Mouse (Mus musculus): ENCODE data around the gene Saa2. TPM values are rescaled to one million over a fixed set of nuclear protein-coding genes. Genes with fewer than 3 reads are reported as not detected.

Gene Saa2
- polyA plus RNA-seq, 1 experiment from 2014 or later: not detected

- H3K4me3 ChIP-seq (replicated peaks; ENCODE audit: low read length): no peak overlapping the region
- no peak overlapping the region for H3K9ac ChIP-seq (ENCODE audit: low read length)
- no peak overlapping the region for H3K4me2 ChIP-seq (ENCODE audit: low read depth, low read length)
- no peak for ATAC-seq (ENCODE audit: insufficient read depth, low FRiP score)
- no peak overlapping the region for H3K27ac ChIP-seq (ENCODE audit: low read length)
- peaks cover 24% of the 10 kb centered on the region for H3K36me3 ChIP-seq (ENCODE audit: control insufficient read depth, insufficient read depth, low read length)
- no peaks in the 10 kb centered on the region for H3K9me3 ChIP-seq (replicated peaks; ENCODE audit: control insufficient read depth, low read length)
- peaks cover 3% of the 10 kb centered on the region; the same call in 1 of the 2 replicates for H3K4me1 ChIP-seq (ENCODE audit: control insufficient read depth, insufficient read depth, low read length)
- WGBS: 88% methylated on average over 5 of the region's 5 CpGs
- H3K27me3 ChIP-seq (ENCODE audit: control insufficient read depth, insufficient read depth, low read length): no peaks in the 10 kb centered on the region
These were observed 37.7 kb downstream of the Saa2 start for GRCm38 (mm10) chr7:46789177-46789849.

DNA sequence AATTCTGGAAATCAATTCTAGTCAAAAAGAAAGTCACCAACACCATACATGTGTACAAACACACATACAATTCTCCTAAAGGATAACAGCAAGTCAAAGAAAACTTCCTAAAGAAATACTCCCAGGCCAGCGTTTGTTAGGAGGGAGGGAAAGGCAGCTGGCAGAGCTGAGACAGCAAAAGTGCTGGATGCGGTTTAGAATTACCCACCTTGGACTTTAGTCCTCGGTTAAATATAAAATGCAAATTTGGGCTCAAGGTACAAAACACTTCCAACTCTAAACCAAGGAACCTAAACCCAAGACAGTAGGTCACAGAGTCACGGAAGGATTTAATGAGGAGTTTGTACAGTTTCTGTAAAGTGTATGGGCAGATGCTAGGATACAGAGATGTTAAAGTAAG lies 42.3 kb downstream of the Saa2 start:
- Histone ChIP-seq H3K9me3 (replicated peaks; ENCODE audit: control insufficient read depth, low read length) (no peaks in the 10 kb centered on the region), H3K36me3 (ENCODE audit: control insufficient read depth, insufficient read depth, low read length) (no peaks in the 10 kb centered on the region; the same call in 1 of the 2 replicates), H3K27ac (ENCODE audit: low read length) (no peak overlapping the region), H3K27me3 (ENCODE audit: control insufficient read depth, insufficient read depth, low read length) (no peaks in the 10 kb centered on the region), H3K4me3 (replicated peaks; ENCODE audit: low read length) (no peak overlapping the region), H3K4me1 (ENCODE audit: control insufficient read depth, insufficient read depth, low read length) (peaks cover 18% of the 10 kb centered on the region), H3K4me2 (ENCODE audit: low read depth, low read length) (no peak overlapping the region), H3K9ac (ENCODE audit: low read length) (no peak overlapping the region)
- ATAC-seq (ENCODE audit: insufficient read depth, low FRiP score): no peak
- WGBS: 83% methylated on average over 4 of the region's 4 CpGs

GRCm38 (mm10) chr7:46795287-46796205 lies 44.0 kb downstream of the Saa2 start, which contains the start of the genes Hps5 and Gtf2h1:
Gene Hps5 (minus strand): TSS chr7:46796064.
Gene Gtf2h1 (plus strand): TSS chr7:46796103.
- WGBS: under 1% methylated on average over 75 of the region's 75 CpGs
- H3K27me3 ChIP-seq (ENCODE audit: control insufficient read depth, insufficient read depth, low read length): no peaks in the 10 kb centered on the region

GRCm38 (mm10) chr7:46796206-46796679 lies 44.7 kb downstream of the Saa2 start:
- no peaks in the 10 kb centered on the region for H3K27me3 ChIP-seq (ENCODE audit: control insufficient read depth, insufficient read depth, low read length)
- WGBS: under 1% methylated on average over 27 of the region's 31 CpGs
- peak; percentile 4; the same call in 1 of the 2 replicates for ATAC-seq (ENCODE audit: insufficient read depth, low FRiP score)
- H3K4me3 ChIP-seq (replicated peaks; ENCODE audit: low read length): peak overlapping the region; percentile 86
- peak overlapping the region; percentile 90 for H3K4me2 ChIP-seq (ENCODE audit: low read depth, low read length)
- H3K36me3 ChIP-seq (ENCODE audit: control insufficient read depth, insufficient read depth, low read length): no peaks in the 10 kb centered on the region
- no peak overlapping the region for H3K27ac ChIP-seq (ENCODE audit: low read length)
- H3K9me3 ChIP-seq (replicated peaks; ENCODE audit: control insufficient read depth, low read length): no peaks in the 10 kb centered on the region
- H3K9ac ChIP-seq (ENCODE audit: low read length): peak overlapping the region; percentile 93
- H3K4me1 ChIP-seq (ENCODE audit: control insufficient read depth, insufficient read depth, low read length): peaks cover 18% of the 10 kb centered on the region

More at GRCm38 (mm10) chr7:46795287-46796205, 44.0 kb downstream of the Saa2 start, which contains the start of the genes Hps5 and Gtf2h1:
- Histone ChIP-seq H3K4me3 (replicated peaks; ENCODE audit: low read length) (peak within 1 kb of the TSS; percentile 86), H3K27ac (ENCODE audit: low read length) (peak within 1 kb of the TSS; percentile 91), H3K36me3 (ENCODE audit: control insufficient read depth, insufficient read depth, low read length) (no peaks in the 10 kb centered on the region; the same call in 1 of the 2 replicates), H3K4me2 (ENCODE audit: low read depth, low read length) (peak within 1 kb of the TSS; percentile 90), H3K9ac (ENCODE audit: low read length) (peak within 1 kb of the TSS; percentile 93), H3K9me3 (replicated peaks; ENCODE audit: control insufficient read depth, low read length) (no peaks in the 10 kb centered on the region), H3K4me1 (ENCODE audit: control insufficient read depth, insufficient read depth, low read length) (peaks cover 18% of the 10 kb centered on the region)
- peak; percentile 97 for ATAC-seq (ENCODE audit: insufficient read depth, low FRiP score)

DNA sequence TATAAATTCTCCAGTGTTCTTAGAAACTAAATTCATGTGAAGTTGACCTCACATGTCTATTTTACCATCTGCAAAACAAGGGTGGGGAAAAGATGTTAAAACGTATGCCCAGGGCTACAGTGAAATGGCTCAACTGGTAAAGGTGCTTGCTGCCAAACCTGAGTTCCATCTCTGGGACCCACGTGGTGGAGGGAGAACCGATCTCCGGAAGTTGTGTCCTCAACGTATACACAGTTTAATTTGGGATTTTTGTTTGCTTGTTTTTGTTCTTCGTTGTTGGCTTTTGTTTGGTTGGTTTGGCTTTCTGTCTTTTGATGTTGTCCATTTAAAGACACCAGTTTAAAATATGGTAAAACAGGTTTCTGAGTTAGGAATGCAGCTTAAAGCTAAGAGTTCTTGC lies 45.2 kb downstream of the Saa2 start:
- peak overlapping the region; percentile 93 for H3K9ac ChIP-seq (ENCODE audit: low read length)
- no peaks in the 10 kb centered on the region for H3K27me3 ChIP-seq (ENCODE audit: control insufficient read depth, insufficient read depth, low read length)
- no peak overlapping the region for H3K27ac ChIP-seq (ENCODE audit: low read length)
- ATAC-seq (ENCODE audit: insufficient read depth, low FRiP score): no peak
- no peaks in the 10 kb centered on the region for H3K9me3 ChIP-seq (replicated peaks; ENCODE audit: control insufficient read depth, low read length)
- WGBS: 41% methylated on average over 6 of the region's 6 CpGs
- peaks cover 18% of the 10 kb centered on the region for H3K4me1 ChIP-seq (ENCODE audit: control insufficient read depth, insufficient read depth, low read length)
- 0 out of 2 replicates have a peak, but pooled peaks cover 3% of the 10 kb centered on the region for H3K36me3 ChIP-seq (ENCODE audit: control insufficient read depth, insufficient read depth, low read length)
- peak overlapping the region; percentile 86 for H3K4me3 ChIP-seq (replicated peaks; ENCODE audit: low read length)
- H3K4me2 ChIP-seq (ENCODE audit: low read depth, low read length): peak overlapping the region; percentile 90

Other genes with a start within 250 kb of the Saa2 start
- gene Sergef, start 112.0 kb upstream of the Saa2 start, polyA plus RNA-seq (2015; fragmentation: Nextera tagmentation; extraction: Ambion mirVana): 13.5 and 14.9 TPM in 2 replicates
- 1.0 TPM in 2 replicates for gene Tph1, start 79.3 kb upstream of the Saa2 start, polyA plus RNA-seq (2015; fragmentation: Nextera tagmentation; extraction: Ambion mirVana)
- 23.2 and 25.6 TPM in 2 replicates for gene Saal1, start 41.1 kb upstream of the Saa2 start, polyA plus RNA-seq (2015; fragmentation: Nextera tagmentation; extraction: Ambion mirVana)
- gene Saa3, start 36.1 kb upstream of the Saa2 start, polyA plus RNA-seq (2015; fragmentation: Nextera tagmentation; extraction: Ambion mirVana): 0.32 and 0.54 TPM in 2 replicates
- 0.27 and 0.68 TPM in 2 replicates for gene Saa4, start 19.2 kb upstream of the Saa2 start, polyA plus RNA-seq (2015; fragmentation: Nextera tagmentation; extraction: Ambion mirVana)
- 0.48 TPM in 1 of 2 replicates, not detected in the other for gene Saa1, start 8.8 kb upstream of the Saa2 start, polyA plus RNA-seq (2015; fragmentation: Nextera tagmentation; extraction: Ambion mirVana)
- gene Hps5, start 44.3 kb downstream of the Saa2 start, polyA plus RNA-seq (2015; fragmentation: Nextera tagmentation; extraction: Ambion mirVana): 20.5 and 23.4 TPM in 2 replicates
- gene Gtf2h1, start 44.3 kb downstream of the Saa2 start, polyA plus RNA-seq (2015; fragmentation: Nextera tagmentation; extraction: Ambion mirVana): 50.0 and 51.6 TPM in 2 replicates
- 1,904 and 2,036 TPM in 2 replicates for gene Ldha, start 89.7 kb downstream of the Saa2 start, polyA plus RNA-seq (2015; fragmentation: Nextera tagmentation; extraction: Ambion mirVana)
- not detected in 2 replicates for gene Ldhc, start 109.4 kb downstream of the Saa2 start, polyA plus RNA-seq (2015; fragmentation: Nextera tagmentation; extraction: Ambion mirVana)
- 137 and 140 TPM in 2 replicates for gene Tsg101, start 168.2 kb downstream of the Saa2 start, polyA plus RNA-seq (2015; fragmentation: Nextera tagmentation; extraction: Ambion mirVana)
- 11.6 and 12.6 TPM in 2 replicates for gene Uevld, start 206.7 kb downstream of the Saa2 start, polyA plus RNA-seq (2015; fragmentation: Nextera tagmentation; extraction: Ambion mirVana)
- not detected in 2 replicates for gene Gm9999, start 231.8 kb downstream of the Saa2 start, polyA plus RNA-seq (2015; fragmentation: Nextera tagmentation; extraction: Ambion mirVana)

Measured in stomach, embryonic 16.5 days (tissue).